Mouse (Mus musculus): ENCODE data around the gene Slc16a8.

DNA sequence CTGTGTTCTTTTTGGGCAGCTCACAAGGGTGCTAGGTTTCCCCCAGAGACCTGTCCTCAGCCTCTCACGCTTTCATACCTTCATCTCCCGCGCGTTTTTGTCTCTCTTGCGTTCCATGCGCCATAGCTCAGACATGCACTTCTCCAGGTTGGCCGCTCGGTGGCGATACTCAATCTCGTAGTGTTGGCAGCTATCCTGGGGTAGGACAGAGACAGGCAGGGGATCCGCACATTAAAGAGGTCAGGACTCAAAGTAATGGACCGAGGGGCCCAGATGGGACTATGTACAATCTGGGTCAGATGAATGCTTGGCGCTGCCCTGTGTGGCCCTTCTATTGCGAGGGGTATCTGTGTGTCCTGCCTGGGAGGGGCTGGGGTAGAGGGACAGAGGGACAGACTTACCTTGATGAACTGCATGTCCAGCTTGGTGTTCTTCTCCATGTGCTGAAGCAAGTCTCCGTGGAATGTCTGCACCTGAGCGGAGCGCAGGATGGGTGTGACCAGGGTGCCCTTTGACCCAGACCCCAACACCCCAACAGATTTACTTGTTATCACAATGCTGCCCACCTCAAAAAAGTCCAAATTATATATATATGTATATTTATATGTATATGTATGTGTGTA lies 16.7 kb upstream of the Slc16a8 start:
- TF ChIP-seq POLR2A (IDR thresholded peaks at IDR 0.05; ENCODE audit: control insufficient read depth, low read depth, low read length): no peak
- peak; percentile 74; the same call in 1 of the 2 replicates for TF ChIP-seq CTCF (IDR thresholded peaks at IDR 0.05; ENCODE audit: control insufficient read depth, insufficient read depth, insufficient replicate concordance, low read depth, low read length)

All from testis, adult 2 months (tissue).